Mouse (Mus musculus): ENCODE measurements around the gene Cd3d. TPM values are rescaled to one million over a fixed set of nuclear protein-coding genes. Genes with fewer than 3 reads are reported as not detected.
"Not testable (repeated sequence)": the region's sequence is repeated elsewhere in the genome, so short reads cannot be mapped to it uniquely, and the experiment has no call there.

The Cd3d gene
- polyA plus RNA-seq, 1 experiment from 2014 or later: not detected

GRCm38 (mm10) chr9:44967763-44968162, 13.8 kb upstream of the Cd3d start:
- H3K36me3 ChIP-seq (ENCODE audit: control insufficient read depth, insufficient read depth, low read length); H3K9me3 ChIP-seq (ENCODE audit: control insufficient read depth, low read length); H3K27ac ChIP-seq (ENCODE audit: low read depth, low read length); H3K9ac ChIP-seq (ENCODE audit: low read depth, low read length); H3K4me2 ChIP-seq (ENCODE audit: low read length); H3K4me3 ChIP-seq (ENCODE audit: low read length); ATAC-seq; H3K27me3 ChIP-seq (replicated peaks; ENCODE audit: control insufficient read depth, insufficient read depth, low read length): not testable (repeated sequence)
- peaks cover 13% of the 10 kb centered on the region for H3K4me1 ChIP-seq (ENCODE audit: control insufficient read depth, insufficient read depth, low read depth, low read length)
- 88% methylated on average over 5 of the region's 5 CpGs for WGBS

GRCm38 (mm10) chr9:44969450-44969849, 12.1 kb upstream of the Cd3d start:
- Histone ChIP-seq H3K4me1 (ENCODE audit: control insufficient read depth, insufficient read depth, low read depth, low read length) (peaks cover 8% of the 10 kb centered on the region), H3K4me3 (ENCODE audit: low read length) (no peak overlapping the region), H3K36me3 (ENCODE audit: control insufficient read depth, insufficient read depth, low read length) (no peaks in the 10 kb centered on the region), H3K27ac (ENCODE audit: low read depth, low read length) (no peak overlapping the region), H3K27me3 (replicated peaks; ENCODE audit: control insufficient read depth, insufficient read depth, low read length) (peaks cover 8% of the 10 kb centered on the region), H3K9ac (ENCODE audit: low read depth, low read length) (no peak overlapping the region), H3K9me3 (ENCODE audit: control insufficient read depth, low read length) (no peaks in the 10 kb centered on the region), H3K4me2 (ENCODE audit: low read length) (no peak overlapping the region)
- no peak for ATAC-seq
- WGBS: 71% methylated on average over 1 of the region's 1 CpGs

DNA sequence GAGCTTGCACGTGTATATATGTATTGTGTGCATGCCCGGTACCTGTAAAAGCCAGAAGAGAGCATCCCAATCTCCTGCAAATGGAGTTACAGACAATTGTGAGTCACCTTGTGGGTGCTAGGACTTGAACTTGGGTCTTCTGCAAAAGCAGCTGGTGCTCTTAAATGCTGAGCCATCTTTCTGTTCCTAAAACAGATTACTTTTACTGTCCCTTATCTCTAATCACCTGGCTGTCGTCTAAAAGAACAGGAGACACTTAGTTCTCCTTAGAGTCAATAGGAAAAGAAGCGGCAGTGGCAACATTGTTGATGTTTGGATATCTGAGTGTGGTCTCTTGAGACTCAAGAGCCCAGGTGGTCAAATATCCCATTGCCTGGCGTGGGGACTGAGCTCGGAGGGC, 3.8 kb upstream of the Cd3d start:
- ATAC-seq: no peak
- no peaks in the 10 kb centered on the region for H3K36me3 ChIP-seq (ENCODE audit: control insufficient read depth, insufficient read depth, low read length)
- peaks cover 7% of the 10 kb centered on the region for H3K27me3 ChIP-seq (replicated peaks; ENCODE audit: control insufficient read depth, insufficient read depth, low read length)
- H3K9me3 ChIP-seq (ENCODE audit: control insufficient read depth, low read length): no peaks in the 10 kb centered on the region
- no peak overlapping the region for H3K4me2 ChIP-seq (ENCODE audit: low read length)
- no peak overlapping the region for H3K4me3 ChIP-seq (ENCODE audit: low read length)
- H3K9ac ChIP-seq (ENCODE audit: low read depth, low read length): no peak overlapping the region
- H3K4me1 ChIP-seq (ENCODE audit: control insufficient read depth, insufficient read depth, low read depth, low read length): no peaks in the 10 kb centered on the region
- no peak overlapping the region for H3K27ac ChIP-seq (ENCODE audit: low read depth, low read length)
- WGBS: 77% methylated on average over 6 of the region's 6 CpGs

GRCm38 (mm10) chr9:44979806-44980205, 1.8 kb upstream of the Cd3d start:
- Histone ChIP-seq H3K9me3 (ENCODE audit: control insufficient read depth, low read length) (no peaks in the 10 kb centered on the region), H3K4me3 (ENCODE audit: low read length) (no peak overlapping the region), H3K36me3 (ENCODE audit: control insufficient read depth, insufficient read depth, low read length) (no peaks in the 10 kb centered on the region), H3K27me3 (replicated peaks; ENCODE audit: control insufficient read depth, insufficient read depth, low read length) (peaks cover 5% of the 10 kb centered on the region; the same call in 1 of the 2 replicates), H3K9ac (ENCODE audit: low read depth, low read length) (no peak overlapping the region), H3K4me2 (ENCODE audit: low read length) (no peak overlapping the region), H3K4me1 (ENCODE audit: control insufficient read depth, insufficient read depth, low read depth, low read length) (no peaks in the 10 kb centered on the region), H3K27ac (ENCODE audit: low read depth, low read length) (no peak overlapping the region)
- ATAC-seq: no peak
- 81% methylated on average over 7 of the region's 7 CpGs for WGBS

DNA sequence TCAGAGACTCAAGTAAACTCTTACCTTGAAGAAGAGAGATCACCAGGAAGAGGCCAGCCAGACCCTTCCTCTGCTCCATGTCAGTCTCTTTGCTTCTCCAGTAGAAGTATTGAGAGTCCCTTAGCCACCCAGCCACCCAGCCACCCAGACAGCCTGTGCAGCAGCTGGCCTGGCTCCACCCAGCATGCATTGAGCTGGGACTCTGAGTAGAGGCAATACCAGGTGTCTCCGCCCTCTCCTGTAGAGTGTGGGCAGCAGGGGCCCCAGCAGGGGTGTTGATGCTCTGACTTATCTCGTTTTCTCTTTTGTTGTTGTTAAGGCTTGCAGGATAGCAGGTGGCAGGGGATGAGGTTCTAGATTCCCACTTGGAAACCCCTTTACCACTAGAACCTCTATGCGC, 1.3 kb upstream of the Cd3d start, which contains the start of gene Cd3g:
Gene Cd3g, minus strand, starts transcription at position 190 of the 400 bp plus-strand sequence.
- 73% methylated on average over 3 of the region's 3 CpGs for WGBS

GRCm38 (mm10) chr9:44981104-44981503, 482 bp upstream of the Cd3d start:
- H3K9me3 ChIP-seq (ENCODE audit: control insufficient read depth, low read length): no peaks in the 10 kb centered on the region

More for the DNA sequence above, 1.3 kb upstream of the Cd3d start, which contains the start of gene Cd3g:
- Histone ChIP-seq H3K27me3 (replicated peaks; ENCODE audit: control insufficient read depth, insufficient read depth, low read length) (peaks cover 2% of the 10 kb centered on the region; the same call in 1 of the 2 replicates), H3K4me2 (ENCODE audit: low read length) (no peak within 1 kb of the TSS), H3K4me1 (ENCODE audit: control insufficient read depth, insufficient read depth, low read depth, low read length) (no peaks in the 10 kb centered on the region), H3K9ac (ENCODE audit: low read depth, low read length) (no peak within 1 kb of the TSS), H3K27ac (ENCODE audit: low read depth, low read length) (no peak within 1 kb of the TSS), H3K36me3 (ENCODE audit: control insufficient read depth, insufficient read depth, low read length) (no peaks in the 10 kb centered on the region), H3K9me3 (ENCODE audit: control insufficient read depth, low read length) (no peaks in the 10 kb centered on the region), H3K4me3 (ENCODE audit: low read length) (no peak within 1 kb of the TSS)
- no peak for ATAC-seq

GRCm38 (mm10) chr9:44982081-44982480, 495 bp downstream of the Cd3d start:
- H3K4me3 ChIP-seq (ENCODE audit: low read length): no peak overlapping the region
- no peaks in the 10 kb centered on the region for H3K4me1 ChIP-seq (ENCODE audit: control insufficient read depth, insufficient read depth, low read depth, low read length)
- 91% methylated on average over 8 of the region's 8 CpGs for WGBS
- no peak overlapping the region for H3K4me2 ChIP-seq (ENCODE audit: low read length)
- no peak overlapping the region for H3K9ac ChIP-seq (ENCODE audit: low read depth, low read length)
- no peaks in the 10 kb centered on the region for H3K9me3 ChIP-seq (ENCODE audit: control insufficient read depth, low read length)
- no peaks in the 10 kb centered on the region for H3K27me3 ChIP-seq (replicated peaks; ENCODE audit: control insufficient read depth, insufficient read depth, low read length)
- H3K27ac ChIP-seq (ENCODE audit: low read depth, low read length): no peak overlapping the region
- ATAC-seq: no peak
- H3K36me3 ChIP-seq (ENCODE audit: control insufficient read depth, insufficient read depth, low read length): no peaks in the 10 kb centered on the region

More at GRCm38 (mm10) chr9:44981104-44981503, 482 bp upstream of the Cd3d start:
- Histone ChIP-seq H3K4me2 (ENCODE audit: low read length) (no peak overlapping the region), H3K4me1 (ENCODE audit: control insufficient read depth, insufficient read depth, low read depth, low read length) (no peaks in the 10 kb centered on the region), H3K9ac (ENCODE audit: low read depth, low read length) (no peak overlapping the region), H3K36me3 (ENCODE audit: control insufficient read depth, insufficient read depth, low read length) (no peaks in the 10 kb centered on the region), H3K4me3 (ENCODE audit: low read length) (no peak overlapping the region), H3K27me3 (replicated peaks; ENCODE audit: control insufficient read depth, insufficient read depth, low read length) (0 out of 2 replicates have a peak, but pooled peaks cover 2% of the 10 kb centered on the region), H3K27ac (ENCODE audit: low read depth, low read length) (no peak overlapping the region)
- ATAC-seq: no peak
- WGBS: 91% methylated on average over 2 of the region's 2 CpGs

DNA sequence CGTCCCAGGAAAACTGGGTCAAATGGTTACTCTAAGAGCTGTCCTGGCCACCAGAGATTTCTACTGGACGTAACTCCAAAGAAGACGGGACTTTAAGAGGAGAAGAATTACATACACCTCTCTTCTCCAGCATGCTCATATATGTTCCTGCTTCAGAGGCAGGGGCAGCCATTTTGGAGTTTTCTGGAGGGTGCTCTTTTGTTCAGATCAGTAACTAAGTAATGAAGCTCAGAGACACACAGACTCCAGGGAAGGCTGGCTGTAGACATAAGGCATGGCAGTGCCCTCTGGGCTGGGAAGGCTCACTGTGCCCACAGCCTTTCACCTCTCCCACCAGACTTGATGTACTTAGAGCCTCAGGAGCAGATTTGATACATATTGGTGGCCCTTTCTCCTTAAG, 945 bp downstream of the Cd3d start:
- Histone ChIP-seq H3K4me3 (ENCODE audit: low read length) (no peak overlapping the region), H3K9me3 (ENCODE audit: control insufficient read depth, low read length) (no peaks in the 10 kb centered on the region), H3K36me3 (ENCODE audit: control insufficient read depth, insufficient read depth, low read length) (no peaks in the 10 kb centered on the region), H3K9ac (ENCODE audit: low read depth, low read length) (no peak overlapping the region), H3K27me3 (replicated peaks; ENCODE audit: control insufficient read depth, insufficient read depth, low read length) (no peaks in the 10 kb centered on the region), H3K4me1 (ENCODE audit: control insufficient read depth, insufficient read depth, low read depth, low read length) (no peaks in the 10 kb centered on the region), H3K27ac (ENCODE audit: low read depth, low read length) (no peak overlapping the region), H3K4me2 (ENCODE audit: low read length) (no peak overlapping the region)
- ATAC-seq: no peak
- 98% methylated on average over 3 of the region's 3 CpGs for WGBS

DNA sequence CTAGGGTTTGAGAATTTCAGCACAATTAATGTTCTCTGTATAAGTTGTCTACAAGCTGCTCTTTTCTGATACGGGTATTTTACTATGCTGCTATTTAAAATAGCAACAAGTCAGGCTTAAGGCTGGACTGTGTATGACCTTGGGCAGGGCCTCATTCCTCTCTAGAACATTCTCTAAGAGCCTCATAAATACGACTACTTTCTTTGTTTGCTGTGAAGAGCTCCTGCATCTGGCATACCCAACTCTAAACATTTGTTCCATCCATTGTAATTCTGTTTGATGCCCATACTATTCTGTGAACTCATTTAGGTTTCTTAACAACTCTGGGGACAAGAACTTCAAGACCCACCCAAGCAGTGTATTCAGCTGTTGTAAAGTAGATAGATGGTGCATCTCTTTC, 1.4 kb downstream of the Cd3d start:
- H3K4me3 ChIP-seq (ENCODE audit: low read length): no peak overlapping the region
- no peak for ATAC-seq
- H3K36me3 ChIP-seq (ENCODE audit: control insufficient read depth, insufficient read depth, low read length): no peaks in the 10 kb centered on the region
- H3K9me3 ChIP-seq (ENCODE audit: control insufficient read depth, low read length): no peaks in the 10 kb centered on the region
- no peak overlapping the region for H3K27ac ChIP-seq (ENCODE audit: low read depth, low read length)
- H3K9ac ChIP-seq (ENCODE audit: low read depth, low read length): no peak overlapping the region
- H3K4me1 ChIP-seq (ENCODE audit: control insufficient read depth, insufficient read depth, low read depth, low read length): no peaks in the 10 kb centered on the region
- H3K27me3 ChIP-seq (replicated peaks; ENCODE audit: control insufficient read depth, insufficient read depth, low read length): no peaks in the 10 kb centered on the region
- H3K4me2 ChIP-seq (ENCODE audit: low read length): no peak overlapping the region
- WGBS: 82% methylated on average over 2 of the region's 2 CpGs

DNA sequence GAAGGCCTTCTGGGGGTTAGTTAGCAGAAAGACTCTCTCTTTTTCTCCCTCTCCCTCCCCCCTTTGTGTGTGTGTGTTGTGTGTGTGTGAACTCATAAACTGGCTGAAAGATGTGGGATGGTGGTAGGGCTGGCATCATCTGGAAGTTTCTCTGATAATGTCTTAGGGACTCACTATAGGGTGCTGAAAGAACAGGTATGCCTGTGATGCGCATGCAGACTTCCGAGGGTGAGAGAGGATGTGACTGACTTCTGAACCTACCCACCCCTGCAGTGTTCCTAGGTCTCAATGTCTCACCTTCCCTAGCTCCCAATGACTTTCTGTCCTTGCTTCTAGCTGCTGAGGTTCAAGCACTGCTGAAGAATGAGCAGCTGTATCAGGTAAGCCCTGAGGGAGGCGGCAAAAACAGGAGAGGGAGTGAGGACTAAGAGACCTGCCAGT, 4.2 kb downstream of the Cd3d start:
- Histone ChIP-seq H3K4me3 (ENCODE audit: low read length) (no peak overlapping the region), H3K4me2 (ENCODE audit: low read length) (no peak overlapping the region), H3K4me1 (ENCODE audit: control insufficient read depth, insufficient read depth, low read depth, low read length) (no peaks in the 10 kb centered on the region), H3K9me3 (ENCODE audit: control insufficient read depth, low read length) (no peaks in the 10 kb centered on the region), H3K36me3 (ENCODE audit: control insufficient read depth, insufficient read depth, low read length) (no peaks in the 10 kb centered on the region), H3K9ac (ENCODE audit: low read depth, low read length) (no peak overlapping the region), H3K27ac (ENCODE audit: low read depth, low read length) (no peak overlapping the region), H3K27me3 (replicated peaks; ENCODE audit: control insufficient read depth, insufficient read depth, low read length) (no peaks in the 10 kb centered on the region)
- ATAC-seq: no peak
- WGBS: 81% methylated on average over 3 of the region's 3 CpGs

All from hindbrain, embryonic 16.5 days (tissue).